Mouse (Mus musculus) cerebellum, adult 11 months (tissue): ENCODE measurements around the gene Bves.
A peak's percentile ranks its signal among the peaks of the same experiment; 100 is the strongest.

Experiments used
- DNase-seq: peaks from one replicate; pipeline ENCODE4 v3.0.0; 2022

Gene Bves

DNA sequence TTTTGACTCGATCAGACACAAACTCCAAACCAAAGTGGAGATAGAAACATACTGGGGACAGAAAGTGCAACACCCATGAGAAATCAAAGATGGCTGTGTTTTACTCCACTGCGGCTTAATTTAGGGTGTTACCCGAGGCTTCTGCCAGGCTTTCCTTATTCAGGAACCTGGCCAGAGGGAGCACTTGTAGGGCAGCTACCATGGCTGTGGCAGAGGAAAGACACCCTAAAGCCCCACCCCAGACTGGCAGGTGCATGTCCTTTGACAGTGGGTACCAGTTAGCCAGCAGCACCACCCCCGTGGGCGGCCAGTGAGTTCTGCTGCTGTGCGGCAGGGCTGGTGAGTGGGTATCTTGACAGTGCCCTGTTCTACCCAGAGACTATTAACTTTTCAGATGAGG lies 20.5 kb downstream of the Bves start:
- no peak for DNase-seq

- no peak for DNase-seq
These were observed 27.8 kb downstream of the Bves start for GRCm38 (mm10) chr10:45363396-45363795.

- DNase-seq: no peak
These were observed 31.6 kb downstream of the Bves start for GRCm38 (mm10) chr10:45366987-45367705.

DNA sequence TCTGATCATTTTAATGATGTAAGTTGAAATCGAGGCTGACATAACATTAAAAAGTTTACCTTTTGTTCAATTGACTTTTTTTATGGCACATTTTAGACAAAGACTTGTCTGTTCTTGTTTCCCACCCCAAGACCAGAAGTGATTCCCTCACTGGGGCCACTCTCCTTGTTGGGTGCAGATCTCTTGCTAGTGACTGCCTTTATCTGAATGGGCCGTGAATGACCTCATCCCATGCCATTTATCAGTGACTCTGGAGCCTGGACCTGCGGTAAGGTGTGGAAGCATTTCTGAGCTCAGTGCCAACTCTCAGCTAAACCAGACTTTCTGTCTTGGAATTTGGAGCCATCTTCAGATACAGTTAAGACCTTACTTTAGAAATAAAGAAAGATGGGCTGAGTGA lies 34.1 kb downstream of the Bves start:
- no peak for DNase-seq

DNA sequence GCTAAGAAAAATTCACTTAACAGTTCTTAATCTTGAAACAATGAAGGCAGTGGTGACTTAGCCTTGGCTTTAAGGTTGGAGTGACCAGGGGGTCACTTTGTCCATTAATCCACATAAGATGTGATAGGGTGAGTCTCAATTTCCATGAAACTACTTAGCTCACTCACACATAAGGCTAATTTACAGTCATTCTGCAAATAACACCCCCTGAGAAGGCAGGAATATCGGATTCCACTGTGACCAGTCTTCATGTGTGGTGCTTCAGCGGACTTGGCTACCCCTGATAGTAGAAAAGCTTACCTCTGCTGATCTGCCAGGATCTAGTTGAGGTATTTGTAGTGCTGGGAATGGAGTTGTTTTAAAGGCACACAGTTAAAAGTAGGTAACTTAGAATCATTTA lies 35.0 kb downstream of the Bves start:
- DNase-seq: no peak

DNA sequence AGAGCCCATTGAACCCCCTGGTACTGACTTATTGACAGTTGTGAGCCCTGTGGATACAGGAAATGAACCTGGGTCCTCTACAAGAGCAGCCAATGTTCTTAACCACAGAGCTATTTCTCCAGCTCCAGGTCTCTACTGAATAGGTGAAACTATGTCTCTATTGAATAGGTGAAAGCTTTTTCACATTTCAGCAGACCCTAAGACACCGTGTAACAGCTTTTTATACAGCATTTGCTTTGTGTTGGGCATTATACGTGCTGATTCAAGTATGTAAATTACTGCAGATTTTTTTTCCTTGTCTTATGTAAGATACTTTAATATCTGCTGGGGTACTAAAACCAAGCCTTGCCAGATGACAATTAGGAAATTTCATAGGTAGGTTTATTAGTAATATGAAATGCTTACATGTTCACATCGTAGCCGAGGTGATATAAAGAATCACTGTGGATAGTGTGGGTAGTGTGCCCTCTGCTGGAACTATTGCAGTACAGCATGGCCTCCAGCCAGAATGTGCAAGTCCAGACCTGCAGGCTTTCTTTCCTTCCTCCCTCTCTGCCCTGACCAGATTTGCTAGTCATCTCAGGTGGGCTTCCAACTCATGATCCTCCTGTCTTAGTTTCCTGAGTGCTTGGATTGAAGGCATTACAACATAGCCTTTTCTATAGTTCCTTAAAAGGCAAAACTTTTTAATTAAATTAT lies 37.6 kb downstream of the Bves start:
- DNase-seq: peak; percentile 27

GRCm38 (mm10) chr10:45378269-45378668 lies 42.7 kb downstream of the Bves start:
- DNase-seq: no peak

GRCm38 (mm10) chr10:45381937-45382636 lies 46.5 kb downstream of the Bves start:
- no peak for DNase-seq

DNA sequence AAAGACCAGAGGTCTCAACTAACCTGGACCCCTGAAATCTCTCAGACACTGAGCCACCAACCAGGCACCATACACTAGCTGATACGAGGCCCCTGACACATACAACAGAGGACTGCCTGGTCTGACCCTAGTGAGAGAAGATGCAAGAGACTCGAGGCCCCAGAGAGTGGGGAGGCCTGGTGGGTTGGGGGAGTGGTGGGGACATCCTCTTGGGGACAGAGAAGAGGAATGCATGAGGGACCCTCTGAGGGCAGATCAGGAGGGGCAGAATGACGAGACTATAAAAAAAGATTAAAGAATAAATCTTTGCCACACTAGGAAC lies 47.0 kb downstream of the Bves start:
- no peak for DNase-seq

DNA sequence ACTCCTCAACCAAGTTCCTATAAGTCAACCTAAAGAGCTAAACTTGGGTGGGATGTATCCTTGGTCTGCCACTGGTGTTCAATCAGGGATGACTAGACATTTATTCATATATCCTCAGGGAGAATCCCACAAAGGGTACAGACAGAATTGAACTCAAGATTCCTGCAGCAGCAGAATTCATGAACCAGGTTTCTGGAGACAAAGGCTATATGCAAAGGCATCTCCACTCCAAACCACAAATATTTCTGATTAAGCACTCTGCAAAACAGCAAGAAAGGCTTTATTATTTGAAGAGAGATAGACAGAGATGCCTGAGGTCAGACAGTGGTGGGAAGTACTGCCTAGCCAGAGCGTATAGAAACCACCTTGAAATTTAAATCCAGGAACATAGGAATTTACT lies 62.6 kb downstream of the Bves start:
- DNase-seq: no peak

- no peak for DNase-seq
These were observed 64.2 kb downstream of the Bves start for GRCm38 (mm10) chr10:45399702-45400243.

- no peak for DNase-seq
These were observed 75.2 kb downstream of the Bves start for GRCm38 (mm10) chr10:45410624-45411341.

DNA sequence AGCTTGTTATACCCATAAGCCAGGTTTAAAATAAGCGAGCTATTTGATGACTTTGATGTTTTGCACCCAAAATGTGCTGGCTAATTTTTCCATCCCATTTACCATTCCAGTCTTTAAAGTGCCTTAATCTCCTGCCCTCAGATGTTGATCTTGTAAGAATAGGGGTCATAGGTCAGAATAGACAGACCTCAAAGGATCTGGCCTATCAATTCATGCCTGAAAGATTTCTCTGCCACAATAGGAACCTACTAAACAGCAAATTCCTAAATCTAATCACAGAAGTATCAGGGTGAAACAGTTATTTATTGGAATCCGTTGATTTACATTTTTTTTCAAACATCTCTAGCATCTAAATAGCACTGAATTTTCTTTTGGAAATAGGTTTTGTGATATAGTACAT lies 76.2 kb downstream of the Bves start:
- DNase-seq: no peak

- DNase-seq: no peak
These were observed 76.6 kb downstream of the Bves start for GRCm38 (mm10) chr10:45412144-45412543.
